Mouse (Mus musculus): ENCODE results near the gene Zfyve28. TPM values are rescaled to one million over a fixed set of nuclear protein-coding genes. Genes with fewer than 3 reads are reported as not detected.
A peak's percentile ranks its signal among the peaks of the same experiment; 100 is the strongest.

The Zfyve28 gene
- total and polyA plus RNA-seq, 2 experiments from 2014 or later: 4.0 to 12.2 TPM

DNA sequence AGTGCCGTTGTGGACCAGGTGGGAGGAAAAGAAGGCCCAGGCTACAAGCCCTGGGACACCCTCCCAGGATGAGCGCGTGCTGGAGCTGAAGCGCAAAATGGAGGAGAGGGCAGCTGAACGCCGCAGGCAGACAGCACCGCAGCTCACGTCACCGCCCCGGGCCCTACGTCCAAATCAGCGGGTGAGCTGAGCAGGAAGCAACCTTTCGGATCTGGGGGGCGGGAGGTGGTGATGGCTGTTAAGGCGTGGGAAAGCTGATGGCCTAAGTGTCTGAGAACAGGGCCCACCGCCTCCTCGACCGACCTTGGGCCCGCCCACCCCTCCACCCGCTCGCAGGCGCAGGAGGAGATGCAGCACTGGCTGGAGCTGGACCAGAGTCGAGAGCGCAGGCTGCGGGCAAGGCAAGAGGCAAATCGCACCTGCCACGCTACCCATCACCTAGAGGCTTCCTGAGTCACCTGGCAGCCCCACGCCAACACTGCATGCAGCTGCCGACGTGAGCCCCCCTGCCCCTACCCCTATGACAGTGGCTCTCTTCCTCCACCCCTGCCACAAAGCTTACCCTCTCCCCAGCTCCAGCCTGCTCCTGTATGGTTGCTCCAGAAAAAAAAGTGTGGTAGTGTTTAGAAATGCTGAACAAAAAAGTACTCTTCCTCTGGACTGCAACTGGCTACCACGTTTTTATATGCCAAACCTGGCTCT is 38.8 kb upstream of the Zfyve28 start:
- no peaks in the 10 kb centered on the region for H3K27me3 ChIP-seq (ENCODE audit: insufficient read depth, low read length)
- H3K9me3 ChIP-seq (ENCODE audit: low read length): no peaks in the 10 kb centered on the region
- peak; percentile 22 for DNase-seq
- H3K4me1 ChIP-seq (ENCODE audit: insufficient read depth): no peaks in the 10 kb centered on the region
- no peaks in the 10 kb centered on the region for H3K36me3 ChIP-seq (ENCODE audit: insufficient read depth)
- 11% methylated on average over 31 of the region's 31 CpGs for WGBS
- H3K4me3 ChIP-seq (ENCODE audit: low read depth, low read length): peak overlapping the region; percentile 19
- TF ChIP-seq CTCF (IDR thresholded peaks at IDR 0.05; ENCODE audit: low read depth): no peak
- peak overlapping the region; percentile 44 for H3K4me2 ChIP-seq (ENCODE audit: low read depth)
- peak; percentile 51; the same call in 1 of the 2 replicates for ATAC-seq
- H3K27ac ChIP-seq (ENCODE audit: low read depth, low read length): no peak overlapping the region
- H3K9ac ChIP-seq: peak overlapping the region; percentile 51

DNA sequence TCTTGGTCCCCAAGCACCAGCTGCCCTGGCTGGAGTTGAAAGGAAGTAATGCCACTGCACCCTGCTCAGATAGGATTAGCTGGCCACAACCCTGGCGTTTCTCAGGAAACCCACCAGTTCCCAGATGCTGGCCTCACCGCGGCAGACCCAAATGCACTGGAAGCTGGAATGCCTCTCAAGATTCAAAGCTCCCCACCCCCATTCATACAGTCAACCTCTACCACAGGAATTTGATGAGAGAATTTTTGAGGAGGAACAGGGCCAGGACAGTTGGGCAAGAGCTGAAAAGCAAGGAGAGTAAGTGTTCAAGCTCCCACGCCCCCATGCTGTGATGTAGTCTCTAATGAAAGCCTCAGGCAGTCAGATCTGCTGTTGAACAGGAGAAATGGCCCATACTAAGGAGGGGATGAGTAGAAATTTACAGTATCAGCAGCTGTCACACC is 38.0 kb upstream of the Zfyve28 start:
- H3K4me2 ChIP-seq (ENCODE audit: low read depth): no peak overlapping the region
- DNase-seq (no peak), ATAC-seq (no peak)
- no peak overlapping the region for H3K4me3 ChIP-seq (ENCODE audit: low read depth, low read length)
- no peaks in the 10 kb centered on the region for H3K4me1 ChIP-seq (ENCODE audit: insufficient read depth)
- H3K9me3 ChIP-seq (ENCODE audit: low read length): no peaks in the 10 kb centered on the region
- no peaks in the 10 kb centered on the region for H3K36me3 ChIP-seq (ENCODE audit: insufficient read depth)
- WGBS: 20% methylated on average over 4 of the region's 4 CpGs
- no peaks in the 10 kb centered on the region for H3K27me3 ChIP-seq (ENCODE audit: insufficient read depth, low read length)
- no peak for TF ChIP-seq CTCF (IDR thresholded peaks at IDR 0.05; ENCODE audit: low read depth)
- no peak overlapping the region for H3K9ac ChIP-seq
- H3K27ac ChIP-seq (ENCODE audit: low read depth, low read length): no peak overlapping the region

DNA sequence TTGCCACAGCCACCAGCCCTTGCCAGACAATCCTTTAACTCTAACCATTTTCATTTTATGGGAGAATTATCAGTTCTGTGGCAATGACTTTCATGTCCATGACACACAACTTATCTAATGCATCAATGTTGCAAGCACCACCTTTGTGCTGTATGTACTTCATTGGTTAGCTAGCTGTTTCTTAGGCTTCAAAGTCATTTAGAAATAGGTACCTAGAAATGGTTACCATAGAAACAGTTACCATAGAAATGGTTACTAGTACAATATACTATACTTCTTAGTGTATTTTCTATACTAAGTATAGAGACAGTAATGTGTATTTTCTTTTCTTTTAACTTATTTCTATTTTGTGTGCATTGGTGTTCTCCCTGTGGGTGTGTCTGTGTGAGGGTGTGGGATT is 37.0 kb upstream of the Zfyve28 start:
- 0 out of 2 replicates have a peak overlapping the region, but pooled peaks have one; percentile 9 for H3K27ac ChIP-seq (ENCODE audit: low read depth, low read length)
- H3K9ac ChIP-seq: no peak overlapping the region
- DNase-seq (peak; percentile 43), ATAC-seq (peak; percentile 73)
- TF ChIP-seq CTCF (IDR thresholded peaks at IDR 0.05; ENCODE audit: low read depth): no peak
- H3K4me1 ChIP-seq (ENCODE audit: insufficient read depth): no peaks in the 10 kb centered on the region
- no peaks in the 10 kb centered on the region for H3K36me3 ChIP-seq (ENCODE audit: insufficient read depth)
- H3K27me3 ChIP-seq (ENCODE audit: insufficient read depth, low read length): no peaks in the 10 kb centered on the region
- no peak overlapping the region for H3K4me3 ChIP-seq (ENCODE audit: low read depth, low read length)
- H3K9me3 ChIP-seq (ENCODE audit: low read length): no peaks in the 10 kb centered on the region
- no peak overlapping the region for H3K4me2 ChIP-seq (ENCODE audit: low read depth)

DNA sequence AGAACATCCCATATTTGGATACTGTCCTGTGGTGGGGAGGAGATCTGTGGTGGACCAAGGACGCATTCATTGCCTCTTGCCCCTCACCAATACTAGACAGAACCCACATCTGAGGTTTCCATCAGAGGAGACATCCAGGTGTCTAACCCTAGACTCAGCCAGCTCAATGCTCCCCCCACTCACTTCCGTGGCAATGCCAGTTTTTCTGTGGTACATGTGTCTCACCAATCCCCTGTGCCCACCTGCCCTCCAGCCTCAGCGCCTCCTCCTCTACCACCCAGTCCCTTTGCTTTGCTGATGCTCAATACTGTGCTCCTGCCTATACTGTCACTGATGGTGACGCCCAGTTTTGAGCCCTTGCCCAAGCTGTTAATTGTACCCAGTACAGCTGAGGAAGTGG is 33.0 kb upstream of the Zfyve28 start:
- H3K36me3 ChIP-seq (ENCODE audit: insufficient read depth): no peaks in the 10 kb centered on the region
- no peak overlapping the region for H3K4me3 ChIP-seq (ENCODE audit: low read depth, low read length)
- DNase-seq (no peak), ATAC-seq (no peak)
- TF ChIP-seq CTCF (IDR thresholded peaks at IDR 0.05; ENCODE audit: low read depth): no peak
- no peaks in the 10 kb centered on the region for H3K9me3 ChIP-seq (ENCODE audit: low read length)
- no peak overlapping the region for H3K4me2 ChIP-seq (ENCODE audit: low read depth)
- no peak overlapping the region for H3K9ac ChIP-seq
- H3K27me3 ChIP-seq (ENCODE audit: insufficient read depth, low read length): no peaks in the 10 kb centered on the region
- H3K27ac ChIP-seq (ENCODE audit: low read depth, low read length): no peak overlapping the region
- H3K4me1 ChIP-seq (ENCODE audit: insufficient read depth): no peaks in the 10 kb centered on the region
- WGBS: 84% methylated on average over 4 of the region's 4 CpGs

DNA sequence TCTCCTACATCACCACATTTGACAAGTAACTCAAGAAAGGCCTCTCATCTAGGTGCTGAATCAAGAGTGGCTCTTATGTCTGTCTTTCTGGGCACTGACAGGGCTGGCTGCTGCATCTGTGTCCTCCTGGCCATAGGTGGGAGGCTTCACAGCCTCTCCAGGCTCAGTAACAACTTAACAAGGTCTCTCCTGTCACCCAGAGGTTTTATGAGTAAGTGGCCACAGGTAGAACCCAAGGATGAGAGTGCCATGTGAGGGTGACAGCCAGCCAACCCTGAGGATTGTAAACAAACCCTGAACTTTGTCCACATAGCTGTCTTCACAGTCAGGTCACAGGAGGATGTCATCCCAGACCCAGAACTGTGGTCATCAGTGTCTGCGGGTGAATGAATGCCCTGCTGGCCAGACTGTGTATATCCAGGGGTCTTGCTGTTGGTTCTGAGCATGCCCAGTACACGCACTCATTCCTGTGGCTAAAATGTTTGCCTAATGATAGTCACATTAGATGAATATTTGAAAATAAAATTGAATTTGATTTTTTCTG is 31.3 kb upstream of the Zfyve28 start:
- Histone ChIP-seq H3K27me3 (ENCODE audit: insufficient read depth, low read length) (no peaks in the 10 kb centered on the region), H3K36me3 (ENCODE audit: insufficient read depth) (no peaks in the 10 kb centered on the region), H3K9ac (no peak overlapping the region), H3K4me3 (ENCODE audit: low read depth, low read length) (no peak overlapping the region), H3K9me3 (ENCODE audit: low read length) (no peaks in the 10 kb centered on the region), H3K4me2 (ENCODE audit: low read depth) (no peak overlapping the region), H3K4me1 (ENCODE audit: insufficient read depth) (no peaks in the 10 kb centered on the region), H3K27ac (ENCODE audit: low read depth, low read length) (no peak overlapping the region)
- WGBS: 72% methylated on average over 2 of the region's 2 CpGs
- ATAC-seq (no peak), DNase-seq (no peak)
- TF ChIP-seq CTCF (IDR thresholded peaks at IDR 0.05; ENCODE audit: low read depth): no peak

DNA sequence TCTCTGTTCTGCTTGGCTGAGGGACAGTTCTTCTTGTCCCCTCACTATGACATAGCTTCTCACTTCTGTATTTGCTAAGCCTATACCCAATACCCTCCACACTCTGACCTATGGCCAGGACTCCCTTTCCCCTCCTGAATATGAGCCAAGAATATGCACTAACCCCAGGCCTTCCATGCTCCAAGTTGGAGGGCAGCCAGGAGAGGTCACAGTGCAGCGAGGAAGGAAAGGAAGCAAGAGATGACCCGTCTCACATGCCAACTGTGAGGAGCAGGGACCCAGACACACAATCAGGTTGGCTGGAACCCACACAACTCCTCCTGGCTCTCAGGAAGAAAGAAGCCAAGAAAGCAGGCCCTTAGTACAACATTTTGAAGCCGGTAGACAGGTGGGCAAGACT is 20.8 kb upstream of the Zfyve28 start:
- Histone ChIP-seq H3K27ac (ENCODE audit: low read depth, low read length) (no peak overlapping the region), H3K4me2 (ENCODE audit: low read depth) (no peak overlapping the region), H3K9ac (no peak overlapping the region), H3K36me3 (ENCODE audit: insufficient read depth) (no peaks in the 10 kb centered on the region), H3K27me3 (ENCODE audit: insufficient read depth, low read length) (no peaks in the 10 kb centered on the region), H3K4me1 (ENCODE audit: insufficient read depth) (no peaks in the 10 kb centered on the region), H3K9me3 (ENCODE audit: low read length) (no peaks in the 10 kb centered on the region), H3K4me3 (ENCODE audit: low read depth, low read length) (no peak overlapping the region)
- no peak for ATAC-seq
- no peak for TF ChIP-seq CTCF (IDR thresholded peaks at IDR 0.05; ENCODE audit: low read depth)
- WGBS: 79% methylated on average over 3 of the region's 3 CpGs
- DNase-seq: no peak

DNA sequence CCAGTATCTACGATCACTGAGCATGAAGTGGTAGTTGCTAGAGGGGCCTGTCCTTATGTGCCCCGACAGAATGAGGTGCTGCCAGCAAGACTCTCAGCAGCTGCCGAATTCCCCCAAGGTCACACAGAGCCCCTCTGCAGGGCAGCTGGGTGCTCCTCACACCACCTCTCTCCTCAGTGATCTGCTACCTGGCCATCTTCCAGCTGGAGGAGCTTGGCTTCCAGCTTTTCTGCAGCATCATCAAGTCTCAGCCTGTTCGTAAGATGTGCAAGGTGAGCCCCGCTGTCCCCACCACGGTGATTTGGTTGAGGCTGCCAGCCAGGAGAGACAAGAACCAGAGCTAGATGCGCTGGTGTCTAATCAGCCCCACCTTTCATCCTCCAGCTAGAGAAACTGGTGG is 14.1 kb upstream of the Zfyve28 start:
- no peak overlapping the region for H3K4me2 ChIP-seq (ENCODE audit: low read depth)
- H3K4me3 ChIP-seq (ENCODE audit: low read depth, low read length): no peak overlapping the region
- no peaks in the 10 kb centered on the region for H3K4me1 ChIP-seq (ENCODE audit: insufficient read depth)
- no peak for ATAC-seq
- H3K27ac ChIP-seq (ENCODE audit: low read depth, low read length): no peak overlapping the region
- no peaks in the 10 kb centered on the region for H3K27me3 ChIP-seq (ENCODE audit: insufficient read depth, low read length)
- no peak for TF ChIP-seq CTCF (IDR thresholded peaks at IDR 0.05; ENCODE audit: low read depth)
- H3K9me3 ChIP-seq (ENCODE audit: low read length): no peaks in the 10 kb centered on the region
- no peaks in the 10 kb centered on the region for H3K36me3 ChIP-seq (ENCODE audit: insufficient read depth)
- DNase-seq: no peak
- WGBS: 85% methylated on average over 7 of the region's 7 CpGs
- H3K9ac ChIP-seq: no peak overlapping the region

Measured in forebrain, postnatal 0 days (tissue).